Mouse (Mus musculus): ENCODE results near the gene Mmp9.

Mmp9 gene

DNA sequence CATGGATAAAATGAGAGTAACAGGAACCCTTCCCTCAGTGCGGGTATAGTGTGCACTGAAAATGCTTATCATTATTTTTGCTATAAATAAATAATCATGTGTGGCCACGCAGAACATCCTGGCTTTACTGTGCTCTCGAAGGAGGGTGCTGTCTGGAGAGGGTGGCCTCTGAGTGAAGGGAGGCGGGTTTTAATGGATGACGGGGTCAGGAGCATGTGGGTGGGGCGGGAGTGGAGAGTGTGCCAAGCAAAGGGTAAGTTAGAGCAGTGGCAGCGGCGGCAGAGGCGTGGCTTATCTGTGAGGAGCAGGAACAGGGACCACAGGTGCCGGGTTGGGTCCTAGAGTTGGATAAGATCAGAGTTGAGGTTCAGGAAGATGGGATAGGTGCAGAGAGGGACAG, 51.2 kb downstream of the Mmp9 start:
- no peak for DNase-seq (ENCODE audit: low read depth, low spot score)

DNA sequence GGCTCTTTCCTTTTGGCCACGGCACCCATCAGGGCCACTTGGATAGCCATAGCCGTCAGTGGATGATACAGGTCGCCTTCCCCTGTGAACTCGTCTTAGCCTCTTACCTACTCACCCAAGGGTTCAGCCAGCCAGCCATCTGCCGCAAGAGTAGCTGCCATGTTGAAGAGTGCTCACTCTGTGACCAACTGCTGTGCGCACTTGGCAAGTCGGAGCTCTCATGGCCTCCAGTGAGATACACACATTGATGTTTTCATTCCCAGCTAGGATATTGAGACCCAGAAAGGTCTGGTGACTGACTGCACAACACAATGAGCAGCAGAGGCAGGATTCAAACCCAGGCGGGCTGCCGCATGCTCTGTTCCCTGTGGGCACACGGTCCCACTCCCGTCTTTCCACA, 53.6 kb downstream of the Mmp9 start:
- no peak for DNase-seq (ENCODE audit: low read depth, low spot score)

DNA sequence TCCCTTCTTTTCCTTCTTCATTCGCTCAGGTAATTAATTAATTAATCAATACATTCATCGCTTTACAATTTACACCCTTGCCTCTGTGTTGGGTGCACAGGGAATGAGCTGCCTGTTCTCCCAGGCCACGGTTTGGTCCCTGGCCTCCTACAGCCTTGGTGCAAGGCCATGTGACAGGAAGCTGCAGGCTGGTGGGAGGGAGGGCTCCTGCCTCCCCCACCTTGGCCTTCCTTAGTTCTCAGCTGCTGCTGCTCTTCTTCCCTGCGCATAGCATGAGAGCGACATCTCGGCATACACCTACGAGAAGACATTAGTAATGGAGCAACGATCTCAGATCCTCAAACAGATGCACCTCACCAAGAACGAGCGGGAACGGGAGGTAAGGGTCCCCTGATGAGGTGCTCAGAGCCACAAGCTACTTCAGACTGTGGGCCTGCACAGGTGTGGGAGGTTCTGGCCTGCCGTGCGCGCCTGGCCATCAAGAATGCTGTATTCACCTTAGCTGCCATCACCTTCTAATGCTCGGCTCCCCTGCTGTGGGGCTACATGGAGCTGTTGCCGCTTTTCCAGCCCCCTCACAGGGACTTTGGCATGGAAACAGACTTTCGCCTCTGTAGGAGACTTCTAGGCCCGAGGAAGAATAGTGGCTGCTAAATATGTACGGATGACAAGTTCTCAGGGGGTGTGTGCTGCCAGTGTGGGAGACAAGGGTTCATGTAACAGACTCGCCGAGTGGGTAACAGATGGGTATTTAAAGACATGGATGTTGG, 54.3 kb downstream of the Mmp9 start:
- DNase-seq (ENCODE audit: low read depth, low spot score), result no peak

DNA sequence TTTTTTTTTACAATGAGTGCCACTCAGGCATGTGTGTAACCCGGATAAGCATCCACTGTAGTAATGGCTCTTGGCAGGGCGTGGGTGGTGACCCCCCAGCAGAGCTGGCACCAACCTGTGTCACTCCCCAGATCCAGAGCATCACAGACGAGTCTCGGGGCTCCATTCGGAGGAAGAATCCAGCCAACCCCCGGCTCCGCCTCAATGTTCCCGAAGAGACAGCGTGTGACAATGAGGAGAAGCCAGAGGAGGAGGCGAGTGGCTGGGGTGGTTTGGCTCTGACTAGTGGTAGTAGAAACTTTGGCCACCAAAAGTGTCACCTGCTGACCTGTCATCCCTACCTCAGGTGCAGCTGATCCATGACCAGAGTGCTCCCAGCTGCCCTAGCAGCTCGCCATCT, 55.4 kb downstream of the Mmp9 start:
- DNase-seq (ENCODE audit: low read depth, low spot score), result no peak

DNA sequence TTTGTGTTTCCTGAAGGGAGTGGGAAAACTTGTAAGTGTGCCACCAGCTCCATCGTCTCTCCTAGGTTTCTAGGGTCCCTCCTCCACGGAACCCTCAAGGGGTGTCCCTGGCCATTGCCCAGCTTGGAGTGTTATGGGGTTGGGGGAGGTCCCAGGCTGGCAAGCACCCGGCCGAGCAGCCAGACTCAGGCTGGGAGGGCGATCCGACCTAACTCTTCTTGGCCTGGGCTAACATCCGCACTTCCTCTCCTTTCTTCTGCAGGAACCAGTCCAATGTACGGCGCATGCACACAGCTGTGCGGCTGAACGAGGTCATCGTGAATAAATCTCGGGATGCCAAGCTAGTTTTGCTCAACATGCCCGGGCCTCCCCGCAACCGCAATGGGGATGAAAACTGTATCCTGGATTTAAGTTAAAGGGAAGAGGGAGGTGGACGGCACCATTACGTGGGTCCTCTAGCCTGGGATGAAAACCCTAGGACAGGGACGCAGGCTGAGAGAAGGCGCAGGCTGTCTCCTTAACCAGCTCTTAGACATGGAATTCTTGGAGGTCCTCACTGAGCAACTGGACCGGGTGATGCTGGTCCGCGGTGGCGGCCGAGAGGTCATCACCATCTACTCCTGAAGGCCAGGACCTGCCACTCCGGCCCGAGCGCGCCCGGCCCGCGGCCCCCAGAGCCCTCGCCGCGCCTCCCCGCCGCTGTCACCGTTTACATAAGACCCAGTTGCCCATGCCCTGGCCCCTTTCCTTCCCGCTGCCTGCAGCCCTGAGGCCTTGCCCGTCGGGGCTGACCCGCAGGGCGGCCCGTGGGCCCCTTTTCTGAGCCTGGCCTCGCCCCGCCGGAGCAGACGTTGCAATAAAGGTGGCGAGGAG, 56.5 kb downstream of the Mmp9 start:
- no peak for DNase-seq (ENCODE audit: low read depth, low spot score)

DNA sequence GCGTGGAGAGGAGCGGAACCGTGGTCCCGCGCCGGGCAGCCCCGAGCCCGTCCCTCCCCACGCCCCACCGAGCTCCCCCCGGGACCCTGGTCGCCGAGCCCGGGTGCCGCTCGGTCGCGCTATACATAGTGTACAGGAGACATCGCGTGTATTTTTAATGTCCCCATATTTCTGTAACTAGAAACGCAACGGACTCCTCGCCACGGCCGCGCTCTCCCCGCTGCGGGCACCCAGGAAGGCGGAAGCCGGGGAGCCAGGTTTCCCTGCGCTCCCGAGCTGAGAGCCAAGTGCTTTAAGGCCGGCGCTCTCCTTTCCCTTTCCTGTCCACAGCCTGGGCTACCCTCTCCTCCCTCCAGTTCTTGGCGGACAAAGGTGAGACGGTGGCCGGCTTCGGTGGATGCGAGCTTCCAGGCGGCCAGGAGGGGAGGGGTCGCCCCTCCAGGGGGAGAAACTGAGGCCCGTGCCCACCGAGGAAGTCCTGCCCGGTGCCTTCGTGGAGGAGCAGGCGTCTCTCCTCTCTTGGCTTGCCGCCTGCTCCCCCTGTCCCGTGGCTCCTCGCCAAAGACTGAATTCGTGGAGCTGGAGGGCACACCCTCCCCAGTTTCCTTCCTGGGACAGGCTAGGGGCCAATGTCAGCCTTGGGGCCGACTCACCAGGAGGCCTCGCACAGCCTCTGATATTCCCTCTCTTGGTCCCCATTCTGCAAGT, 57.3 kb downstream of the Mmp9 start:
- no peak for DNase-seq (ENCODE audit: low read depth, low spot score)

DNA sequence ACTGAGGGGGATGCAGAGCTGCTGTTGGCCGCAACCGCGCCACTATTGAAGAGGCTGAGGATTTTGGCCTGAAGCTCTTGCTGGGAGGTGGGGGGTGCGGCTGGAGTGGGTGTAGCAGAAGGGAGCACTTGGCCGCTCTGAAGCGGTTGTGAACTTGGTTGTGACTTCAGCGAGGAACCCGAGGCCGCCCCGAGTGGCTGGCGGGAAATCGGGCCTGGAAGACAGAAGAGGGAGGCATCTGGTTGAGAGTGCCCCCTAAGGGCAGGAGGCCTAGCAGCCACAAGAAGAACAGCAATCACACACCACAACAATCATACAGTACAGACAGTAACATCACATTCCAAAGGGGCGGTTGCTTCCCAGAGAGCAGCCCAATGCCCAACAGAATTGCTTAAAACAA, 61.4 kb downstream of the Mmp9 start:
- no peak for DNase-seq (ENCODE audit: low read depth, low spot score)

DNA sequence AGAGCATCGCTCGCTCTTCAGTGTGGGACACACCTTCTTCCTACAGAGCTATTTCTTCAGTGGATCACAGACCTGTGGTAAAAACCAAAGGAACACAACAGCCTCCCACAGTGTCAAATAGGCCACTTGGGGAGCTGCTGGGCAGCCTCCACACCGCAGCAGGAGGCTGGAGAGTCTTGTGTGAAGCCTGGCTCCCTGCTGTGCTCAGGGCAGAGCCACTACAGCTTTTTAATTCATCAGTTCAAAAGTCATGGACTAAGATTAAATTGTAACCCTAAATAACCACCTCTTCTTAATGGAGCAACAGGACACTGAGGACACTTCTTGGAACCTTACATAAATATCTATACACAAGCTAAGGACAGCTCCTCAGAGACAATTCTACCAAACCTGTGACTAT, 62.5 kb downstream of the Mmp9 start:
- DNase-seq (ENCODE audit: low read depth, low spot score), result no peak

DNA sequence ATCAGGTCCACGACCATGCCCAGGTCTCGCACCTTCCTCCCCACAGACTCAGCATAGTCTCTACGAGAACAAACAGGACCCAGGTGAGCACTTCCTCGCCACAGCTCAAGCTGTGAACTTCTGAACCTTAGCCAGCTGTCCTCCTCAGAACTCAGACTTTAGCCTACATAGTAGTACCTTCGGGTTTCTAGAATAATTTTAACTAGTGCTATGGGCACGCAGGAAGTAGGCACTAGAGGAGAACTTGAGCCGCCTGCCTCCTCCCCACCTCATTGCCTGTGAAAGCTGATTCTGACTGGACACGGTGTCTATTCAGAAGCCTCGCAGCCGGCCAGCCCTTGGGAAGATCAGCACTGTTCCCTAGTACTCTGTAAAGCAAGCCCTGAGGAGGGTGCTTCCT, 63.7 kb downstream of the Mmp9 start:
- DNase-seq (ENCODE audit: low read depth, low spot score), result no peak
